Mouse (Mus musculus) embryonic facial prominence, embryonic 10.5 days (tissue): ENCODE results near the gene Lrrc36. TPM values are rescaled to one million over a fixed set of nuclear protein-coding genes. Genes with fewer than 3 reads are reported as not detected.

Experiments
- DNase-seq: peaks from one replicate; pipeline ENCODE4 v3.0.0-alpha.2; 2017; ENCODE audit warnings: low spot score
- H3K27ac ChIP-seq: fragments of 300-500 bp; sonication (generic); replicated peaks from 2 replicates; pipeline ENCODE4 v1.5.1; 2016; ENCODE audit warnings: mild to moderate bottlenecking
- H3K27me3 ChIP-seq: fragments of 300-500 bp; sonication (generic); replicated peaks from 2 replicates; pipeline ENCODE4 v1.6.1; 2016; ENCODE audit warnings: low read depth, mild to moderate bottlenecking; ENCODE audit not compliant: poor library complexity, severe bottlenecking
- H3K36me3 ChIP-seq: fragments of 300-500 bp; sonication (generic); replicated peaks from 2 replicates; pipeline ENCODE4 v1.6.1; 2016; ENCODE audit warnings: mild to moderate bottlenecking, moderate library complexity
- H3K4me1 ChIP-seq: fragments of 300-500 bp; sonication (generic); 2 replicates; pipeline ENCODE4 v1.6.1; 2016
- H3K4me3 ChIP-seq: fragments of 300-500 bp; sonication (generic); 2 replicates; pipeline ENCODE4 v1.5.1; 2016; ENCODE audit warnings: mild to moderate bottlenecking, moderate library complexity
- H3K9me3 ChIP-seq: fragments of 300-500 bp; sonication (generic); 2 replicates; pipeline ENCODE4 v1.6.1; 2016; ENCODE audit warnings: mild to moderate bottlenecking
- WGBS: fragments of 180-500 bp; shearing (Covaris S2); methylation state at CpG from one replicate; pipeline ENCODE4 v1.1.7; 2016; 5-methylcytosine and 5-hydroxymethylcytosine counted together
- polyA plus RNA-seq: library from polyadenylated mRNA; unstranded; fragments of >200 nt; fragmentation: Nextera tagmentation; extraction: Ambion mirVana; gene quantifications from 2 replicates; pipeline ENCODE4 v1.2.1, GENCODE M21; 2016

Gene Lrrc36
- polyA plus RNA-seq, 1 experiment from 2014 or later, result 0.29 TPM

DNA sequence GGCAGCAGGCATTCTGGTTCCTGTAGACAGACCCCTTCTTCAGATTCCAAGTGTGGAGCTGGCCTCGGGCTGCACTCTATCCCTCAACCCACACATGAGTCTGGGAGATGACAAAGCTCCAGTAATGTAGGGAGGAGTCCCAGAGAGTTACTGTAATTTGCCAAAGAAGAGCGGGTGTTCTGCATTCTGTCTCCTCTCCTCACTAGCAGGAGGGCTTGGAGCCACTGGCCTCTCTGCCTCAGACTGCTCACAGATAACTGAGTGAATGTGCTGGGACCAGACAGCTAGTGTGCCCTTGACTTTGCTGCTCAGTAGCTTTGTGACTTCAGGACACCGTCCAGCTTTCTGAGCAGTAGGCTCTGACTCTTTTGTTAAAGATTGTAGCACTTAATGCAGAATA is 64.4 kb downstream of the Lrrc36 start:
- peaks cover 61% of the 10 kb centered on the region for H3K4me1 ChIP-seq
- no peak for DNase-seq
- 71% methylated on average over 3 of the region's 3 CpGs for WGBS
- no peaks in the 10 kb centered on the region for H3K9me3 ChIP-seq
- peaks cover 39% of the 10 kb centered on the region for H3K27me3 ChIP-seq
- H3K36me3 ChIP-seq, result peaks cover 19% of the 10 kb centered on the region
- H3K4me3 ChIP-seq, result no peak overlapping the region
- H3K27ac ChIP-seq, result no peak overlapping the region

DNA sequence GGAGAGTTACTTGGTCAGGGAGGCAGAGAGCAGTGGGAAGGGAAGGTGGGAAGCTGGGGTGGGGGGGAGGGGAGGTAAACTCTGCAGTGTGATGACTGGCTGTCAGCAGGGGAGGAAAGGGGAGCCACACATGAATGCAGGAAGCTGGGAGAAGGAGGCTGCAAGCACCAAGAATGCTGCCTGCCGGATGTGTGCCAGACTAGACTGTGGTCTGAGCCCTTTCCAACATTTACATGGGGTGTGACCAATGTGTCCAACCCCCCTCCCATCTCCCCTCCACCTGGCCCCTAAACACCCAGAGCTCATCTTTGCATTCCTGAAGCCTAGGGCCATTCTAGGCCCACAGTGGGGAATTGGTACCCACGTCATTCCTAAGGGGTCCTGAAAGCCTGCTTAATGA is 67.6 kb downstream of the Lrrc36 start:
- Histone ChIP-seq H3K36me3 (peaks cover 14% of the 10 kb centered on the region), H3K4me3 (no peak overlapping the region), H3K27me3 (peaks cover 6% of the 10 kb centered on the region), H3K27ac (peak overlapping the region; percentile 66), H3K4me1 (peaks cover 53% of the 10 kb centered on the region), H3K9me3 (no peaks in the 10 kb centered on the region)
- peak; percentile 44 for DNase-seq
- 33% methylated on average over 2 of the region's 2 CpGs for WGBS

DNA sequence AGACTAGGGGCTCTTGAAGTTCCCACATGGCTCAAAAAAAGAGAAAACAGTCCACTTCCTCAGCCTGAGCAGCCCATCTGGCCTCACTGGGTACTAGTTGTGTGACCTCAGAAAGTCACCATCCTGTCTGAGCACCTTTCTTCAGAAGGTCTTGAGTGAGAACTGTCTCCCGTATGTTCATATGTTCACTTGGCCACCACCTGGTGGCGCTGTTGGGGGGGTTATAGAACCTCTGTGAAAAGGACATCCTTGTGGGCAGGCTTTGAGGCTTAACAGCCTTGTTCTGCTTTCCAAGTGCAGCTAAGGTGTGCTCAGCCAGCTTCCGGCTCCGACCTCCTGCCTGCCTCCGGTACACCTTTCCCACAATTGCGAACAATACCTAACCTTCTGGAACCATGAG is 68.1 kb downstream of the Lrrc36 start:
- peak overlapping the region; percentile 66 for H3K27ac ChIP-seq
- no peaks in the 10 kb centered on the region for H3K9me3 ChIP-seq
- peaks cover 49% of the 10 kb centered on the region for H3K4me1 ChIP-seq
- 67% methylated on average over 6 of the region's 6 CpGs for WGBS
- peaks cover 10% of the 10 kb centered on the region for H3K36me3 ChIP-seq
- H3K4me3 ChIP-seq, result no peak overlapping the region
- DNase-seq, result peak; percentile 63
- H3K27me3 ChIP-seq, result peaks cover 2% of the 10 kb centered on the region

GRCm38 (mm10) chr8:105482123-105482522 is 68.8 kb downstream of the Lrrc36 start:
- DNase-seq, result no peak

GRCm38 (mm10) chr8:105483212-105484029 is 70.0 kb downstream of the Lrrc36 start:
- peaks cover 39% of the 10 kb centered on the region for H3K4me1 ChIP-seq
- no peak overlapping the region for H3K4me3 ChIP-seq
- peak; percentile 78 for DNase-seq
- no peaks in the 10 kb centered on the region for H3K9me3 ChIP-seq
- H3K36me3 ChIP-seq, result peaks cover 5% of the 10 kb centered on the region
- peak overlapping the region; percentile 71 for H3K27ac ChIP-seq
- WGBS, result 32% methylated on average over 14 of the region's 14 CpGs
- no peaks in the 10 kb centered on the region for H3K27me3 ChIP-seq

More at GRCm38 (mm10) chr8:105482123-105482522, 68.8 kb downstream of the Lrrc36 start:
- no peak overlapping the region for H3K27ac ChIP-seq
- no peaks in the 10 kb centered on the region for H3K27me3 ChIP-seq
- H3K4me3 ChIP-seq, result no peak overlapping the region
- peaks cover 43% of the 10 kb centered on the region for H3K4me1 ChIP-seq
- peaks cover 8% of the 10 kb centered on the region for H3K36me3 ChIP-seq
- no peaks in the 10 kb centered on the region for H3K9me3 ChIP-seq
- 78% methylated on average over 8 of the region's 8 CpGs for WGBS

- 29% methylated on average over 3 of the region's 3 CpGs for WGBS
- DNase-seq, result peak; percentile 44
Observed at GRCm38 (mm10) chr8:105484030-105484368, 70.6 kb downstream of the Lrrc36 start.

DNA sequence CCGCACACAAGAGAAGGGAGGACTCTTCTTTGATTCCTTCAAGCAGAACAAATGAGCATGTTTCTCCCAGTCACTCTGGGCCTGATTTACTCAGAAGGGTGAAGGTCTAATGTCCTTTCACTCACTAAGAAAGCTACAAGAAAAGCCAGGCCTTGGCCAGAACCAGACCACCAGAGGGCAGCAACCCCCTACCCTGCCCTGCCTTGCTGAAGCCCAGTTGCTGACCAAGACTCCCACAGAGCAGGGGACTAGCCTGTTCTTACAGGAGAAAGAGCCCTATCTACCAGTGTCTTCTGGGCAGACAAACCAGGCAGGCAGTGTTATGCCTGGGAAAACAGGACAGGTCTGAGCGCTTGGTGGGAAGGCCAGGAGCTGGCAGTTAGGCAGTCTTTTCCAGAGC is 71.0 kb downstream of the Lrrc36 start:
- no peak overlapping the region for H3K4me3 ChIP-seq
- peaks cover 5% of the 10 kb centered on the region for H3K36me3 ChIP-seq
- DNase-seq, result peak; percentile 86
- peak overlapping the region; percentile 71 for H3K27ac ChIP-seq
- no peaks in the 10 kb centered on the region for H3K27me3 ChIP-seq
- WGBS, result 23% methylated on average over 2 of the region's 2 CpGs
- no peaks in the 10 kb centered on the region for H3K9me3 ChIP-seq
- H3K4me1 ChIP-seq, result peaks cover 39% of the 10 kb centered on the region

More at GRCm38 (mm10) chr8:105484030-105484368, 70.6 kb downstream of the Lrrc36 start:
- Histone ChIP-seq H3K4me1 (peaks cover 39% of the 10 kb centered on the region), H3K36me3 (peaks cover 5% of the 10 kb centered on the region), H3K9me3 (no peaks in the 10 kb centered on the region), H3K27ac (peak overlapping the region; percentile 71), H3K27me3 (no peaks in the 10 kb centered on the region), H3K4me3 (no peak overlapping the region)

- Histone ChIP-seq H3K36me3 (no peaks in the 10 kb centered on the region), H3K9me3 (no peaks in the 10 kb centered on the region), H3K27ac (no peak overlapping the region), H3K4me1 (peaks cover 26% of the 10 kb centered on the region), H3K27me3 (no peaks in the 10 kb centered on the region), H3K4me3 (no peak overlapping the region)
- 67% methylated on average over 3 of the region's 3 CpGs for WGBS
- no peak for DNase-seq
Observed at GRCm38 (mm10) chr8:105488082-105488481, 74.7 kb downstream of the Lrrc36 start.

DNA sequence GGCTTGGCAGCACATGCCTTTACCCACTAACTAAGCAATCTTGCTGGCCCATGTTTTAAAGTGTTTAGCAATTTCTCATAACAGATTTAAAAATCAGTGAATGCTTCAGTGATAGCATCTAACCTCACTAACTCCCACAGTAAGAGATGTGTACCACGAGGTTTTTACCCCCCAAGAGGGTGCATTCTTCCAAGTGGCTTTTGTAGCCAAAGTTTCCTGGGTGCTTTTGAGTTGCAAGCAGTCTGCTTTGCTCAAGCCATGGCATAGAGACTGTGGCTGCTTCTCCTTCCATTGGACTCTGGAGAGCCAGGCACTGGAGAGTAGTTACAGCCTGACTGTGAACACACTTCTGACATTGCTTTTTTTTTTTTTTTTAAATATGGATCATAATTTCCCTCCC is 75.9 kb downstream of the Lrrc36 start:
- H3K4me3 ChIP-seq, result no peak overlapping the region
- no peaks in the 10 kb centered on the region for H3K9me3 ChIP-seq
- DNase-seq, result no peak
- H3K36me3 ChIP-seq, result no peaks in the 10 kb centered on the region
- H3K27ac ChIP-seq, result no peak overlapping the region
- peaks cover 21% of the 10 kb centered on the region for H3K4me1 ChIP-seq
- H3K27me3 ChIP-seq, result no peaks in the 10 kb centered on the region
- WGBS, result 48% methylated on average over 1 of the region's 1 CpGs

GRCm38 (mm10) chr8:105493495-105493894 is 80.1 kb downstream of the Lrrc36 start:
- H3K4me1 ChIP-seq, result peaks cover 41% of the 10 kb centered on the region
- H3K36me3 ChIP-seq, result no peaks in the 10 kb centered on the region
- no peak for DNase-seq
- peaks cover 8% of the 10 kb centered on the region; the same call in 1 of the 2 replicates for H3K27me3 ChIP-seq
- 17% methylated on average over 3 of the region's 3 CpGs for WGBS
- H3K27ac ChIP-seq, result no peak overlapping the region
- no peak overlapping the region for H3K4me3 ChIP-seq
- no peaks in the 10 kb centered on the region for H3K9me3 ChIP-seq

GRCm38 (mm10) chr8:105494566-105494965 is 81.2 kb downstream of the Lrrc36 start:
- H3K4me1 ChIP-seq, result peaks cover 41% of the 10 kb centered on the region
- no peaks in the 10 kb centered on the region for H3K9me3 ChIP-seq
- H3K27me3 ChIP-seq, result peaks cover 8% of the 10 kb centered on the region; the same call in 1 of the 2 replicates
- no peaks in the 10 kb centered on the region for H3K36me3 ChIP-seq
- no peak overlapping the region for H3K27ac ChIP-seq
- WGBS, result 83% methylated on average over 3 of the region's 3 CpGs
- no peak overlapping the region for H3K4me3 ChIP-seq
- no peak for DNase-seq

DNA sequence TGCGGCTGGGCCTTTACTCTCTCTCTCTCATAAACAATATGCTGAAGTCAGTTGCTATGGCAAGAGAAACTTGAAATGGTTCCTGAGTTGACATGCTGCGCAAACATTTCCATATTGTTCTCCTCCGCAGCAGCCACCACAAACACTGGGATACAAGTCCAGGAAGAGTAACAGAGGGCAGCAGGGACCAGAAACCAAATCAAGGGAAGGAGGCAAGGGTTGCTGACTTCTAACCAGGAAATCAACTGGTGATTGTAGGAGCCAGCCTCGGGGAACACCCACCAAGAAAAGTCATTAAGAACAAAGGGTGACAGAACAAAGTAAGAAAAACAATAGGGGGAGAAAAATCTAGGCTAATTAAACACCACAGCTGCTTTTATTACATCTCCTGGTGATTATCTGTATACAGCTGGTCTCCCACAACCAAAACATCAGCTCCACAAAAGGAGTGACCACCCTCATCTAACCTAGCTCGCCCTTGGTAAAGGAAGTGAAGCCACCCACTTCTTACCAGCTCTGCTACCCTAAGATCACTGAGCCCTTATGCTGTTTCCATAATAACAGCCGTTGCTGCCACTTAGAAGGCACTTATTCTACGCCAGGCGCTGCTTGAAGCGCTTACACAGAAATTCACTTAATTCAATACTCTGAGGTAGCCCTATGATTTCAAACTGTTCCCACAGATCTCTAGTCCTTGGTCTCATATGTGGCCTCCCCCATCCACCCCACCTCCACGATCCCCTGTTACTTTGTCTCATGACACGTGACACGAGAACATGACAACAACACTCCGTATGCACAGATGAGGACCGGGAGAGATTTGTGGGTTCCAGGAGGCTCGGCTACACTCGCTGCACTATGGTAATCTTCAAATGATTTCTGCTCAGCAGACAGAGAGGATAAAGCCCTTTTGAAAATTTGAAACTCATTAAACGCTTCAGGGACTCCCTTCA is 82.3 kb downstream of the Lrrc36 start:
- H3K36me3 ChIP-seq, result no peaks in the 10 kb centered on the region
- H3K9me3 ChIP-seq, result no peaks in the 10 kb centered on the region
- peaks cover 8% of the 10 kb centered on the region; the same call in 1 of the 2 replicates for H3K27me3 ChIP-seq
- H3K4me1 ChIP-seq, result peaks cover 41% of the 10 kb centered on the region
- H3K4me3 ChIP-seq, result peak overlapping the region; percentile 79
- no peak for DNase-seq
- WGBS, result 49% methylated on average over 17 of the region's 17 CpGs
- H3K27ac ChIP-seq, result peak overlapping the region; percentile 90; the same call in 1 of the 2 replicates
